Mouse (Mus musculus) forebrain, embryonic 11.5 days (tissue): ENCODE measurements around the gene Gm10337. TPM values are rescaled to one million over a fixed set of nuclear protein-coding genes. Genes with fewer than 3 reads are reported as not detected.

Source experiments
- ATAC-seq: fragments of 200-750 bp; cut with Nextera tagmentation; replicated peaks from 2 replicates; pipeline ENCODE4 v1.8.0; 2017; ENCODE audit warnings: moderate TSS enrichment; ENCODE audit not compliant: low FRiP score
- DNase-seq: peaks from one replicate; pipeline ENCODE4 v3.0.0-alpha.2; 2017; ENCODE audit warnings: low spot score
- H3K27ac ChIP-seq: fragments of 300-500 bp; sonication (generic); 2 replicates; pipeline ENCODE4 v1.5.1; 2014; ENCODE audit warnings: low read depth, low read length
- H3K27me3 ChIP-seq: fragments of 300-500 bp; sonication (generic); 2 replicates; pipeline ENCODE4 v1.6.1; 2014; ENCODE audit warnings: mild to moderate bottlenecking, low read length, mixed read lengths; ENCODE audit not compliant: control insufficient read depth, insufficient read depth
- H3K36me3 ChIP-seq: fragments of 300-500 bp; sonication (generic); 2 replicates; pipeline ENCODE4 v1.6.1; 2014; ENCODE audit warnings: mild to moderate bottlenecking, low read length, moderate library complexity, mixed read lengths; ENCODE audit not compliant: control insufficient read depth, insufficient read depth
- H3K4me1 ChIP-seq: fragments of 300-500 bp; sonication (generic); replicated peaks from 2 replicates; pipeline ENCODE4 v1.6.1; 2014; ENCODE audit warnings: low read length, mixed read lengths; ENCODE audit not compliant: control insufficient read depth, insufficient read depth
- H3K4me2 ChIP-seq: fragments of 300-500 bp; sonication (generic); 2 replicates; pipeline ENCODE4 v1.6.1; 2014; ENCODE audit warnings: low read depth, mild to moderate bottlenecking, low read length, moderate library complexity, mixed read lengths; ENCODE audit not compliant: severe bottlenecking
- H3K4me3 ChIP-seq: fragments of 300-500 bp; sonication (generic); 2 replicates; pipeline ENCODE4 v1.5.1; 2014; ENCODE audit warnings: low read depth, low read length
- H3K9ac ChIP-seq: fragments of 300-500 bp; sonication (generic); 2 replicates; pipeline ENCODE4 v1.6.1; 2014; ENCODE audit warnings: low read length
- H3K9me3 ChIP-seq: fragments of 300-500 bp; sonication (generic); 2 replicates; pipeline ENCODE4 v1.6.1; 2016; ENCODE audit warnings: low read length, mixed read lengths; ENCODE audit not compliant: control insufficient read depth
- WGBS: fragments of 180-500 bp; shearing (Covaris S2); extraction: QIAGEN DNeasy Blood & Tissue Kit; methylation state at CpG from one replicate; pipeline ENCODE4 v1.1.7; 2014; 5-methylcytosine and 5-hydroxymethylcytosine counted together
- polyA plus RNA-seq: library from polyadenylated mRNA; unstranded; fragments of >200 nt; fragmentation: Nextera tagmentation; extraction: Ambion mirVana; gene quantifications from 2 replicates; pipeline ENCODE4 v1.2.1, GENCODE M21; 2014

The Gm10337 gene
- polyA plus RNA-seq, 1 experiment from 2014 or later: not detected

DNA sequence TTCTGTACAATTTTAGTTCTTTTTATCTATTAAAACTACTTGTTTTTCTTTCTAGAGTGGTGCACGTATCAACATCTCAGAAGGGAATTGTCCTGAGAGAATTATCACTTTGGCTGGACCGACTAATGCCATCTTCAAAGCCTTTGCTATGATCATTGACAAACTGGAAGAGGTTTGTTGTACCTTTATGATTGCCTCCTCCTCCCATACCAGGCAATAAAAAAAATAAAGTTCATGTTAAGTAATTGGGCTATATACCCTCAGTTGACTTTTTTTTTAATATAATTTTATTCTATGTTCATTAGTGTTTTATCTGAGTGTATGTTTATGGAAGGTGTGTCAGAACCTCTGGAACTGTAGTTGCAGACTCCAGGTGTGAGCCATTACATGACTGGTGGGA, 29.0 kb upstream of the Gm10337 start:
- H3K4me1 ChIP-seq: no peaks in the 10 kb centered on the region
- no peaks in the 10 kb centered on the region for H3K9me3 ChIP-seq
- DNase-seq (no peak), ATAC-seq (no peak)
- no peak overlapping the region for H3K27ac ChIP-seq
- H3K36me3 ChIP-seq: peaks cover 21% of the 10 kb centered on the region
- no peaks in the 10 kb centered on the region for H3K27me3 ChIP-seq
- H3K4me2 ChIP-seq: no peak overlapping the region
- no peak overlapping the region for H3K9ac ChIP-seq
- no peak overlapping the region for H3K4me3 ChIP-seq
- WGBS: 97% methylated on average over 2 of the region's 2 CpGs

DNA sequence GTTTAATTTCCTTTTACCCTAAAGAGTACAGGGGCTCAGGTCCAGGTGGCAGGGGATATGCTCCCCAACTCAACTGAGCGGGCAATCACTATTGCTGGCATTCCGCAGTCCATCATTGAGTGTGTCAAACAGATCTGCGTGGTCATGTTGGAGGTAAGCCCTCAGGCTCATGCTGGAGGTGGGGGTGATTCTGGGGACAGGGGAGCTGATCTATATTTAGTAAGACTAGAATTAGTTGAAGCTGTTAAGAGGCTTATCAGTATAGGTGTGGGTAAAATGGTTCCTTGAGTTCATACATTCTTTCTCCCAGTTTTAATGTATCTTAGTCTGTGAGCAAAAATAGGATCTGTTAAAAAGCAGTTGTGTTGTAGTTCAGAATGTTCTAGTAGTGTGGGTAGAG, 20.4 kb upstream of the Gm10337 start:
- H3K27me3 ChIP-seq: no peaks in the 10 kb centered on the region
- no peak overlapping the region for H3K4me2 ChIP-seq
- no peaks in the 10 kb centered on the region for H3K4me1 ChIP-seq
- peaks cover 31% of the 10 kb centered on the region for H3K36me3 ChIP-seq
- no peak overlapping the region for H3K9ac ChIP-seq
- no peaks in the 10 kb centered on the region for H3K9me3 ChIP-seq
- 95% methylated on average over 3 of the region's 3 CpGs for WGBS
- no peak overlapping the region for H3K4me3 ChIP-seq
- ATAC-seq: no peak
- DNase-seq: no peak
- H3K27ac ChIP-seq: no peak overlapping the region

DNA sequence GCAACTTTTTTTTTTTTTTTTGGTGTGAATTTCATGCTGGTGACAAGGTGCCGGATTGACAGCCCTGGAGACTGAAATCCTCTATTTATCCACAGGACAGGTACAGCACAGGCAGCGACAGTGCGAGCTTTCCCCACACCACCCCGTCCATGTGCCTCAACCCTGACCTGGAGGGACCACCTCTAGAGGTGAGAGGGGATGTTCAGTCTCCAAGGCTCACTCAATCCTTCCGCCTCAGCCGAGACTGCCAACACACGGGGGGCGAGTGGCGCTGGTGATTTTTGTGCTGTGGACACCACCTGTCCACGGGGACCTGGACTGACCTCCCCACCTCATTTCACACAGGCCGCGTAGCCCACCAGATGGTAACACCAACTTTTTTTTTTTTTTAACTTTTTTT, 17.7 kb upstream of the Gm10337 start:
- no peak overlapping the region for H3K27ac ChIP-seq
- H3K4me1 ChIP-seq: no peaks in the 10 kb centered on the region
- no peak overlapping the region for H3K4me3 ChIP-seq
- no peak overlapping the region for H3K9ac ChIP-seq
- DNase-seq: no peak
- peaks cover 39% of the 10 kb centered on the region for H3K36me3 ChIP-seq
- WGBS: 93% methylated on average over 12 of the region's 12 CpGs
- H3K27me3 ChIP-seq: no peaks in the 10 kb centered on the region
- no peaks in the 10 kb centered on the region for H3K9me3 ChIP-seq
- no peak overlapping the region for H3K4me2 ChIP-seq
- no peak for ATAC-seq

DNA sequence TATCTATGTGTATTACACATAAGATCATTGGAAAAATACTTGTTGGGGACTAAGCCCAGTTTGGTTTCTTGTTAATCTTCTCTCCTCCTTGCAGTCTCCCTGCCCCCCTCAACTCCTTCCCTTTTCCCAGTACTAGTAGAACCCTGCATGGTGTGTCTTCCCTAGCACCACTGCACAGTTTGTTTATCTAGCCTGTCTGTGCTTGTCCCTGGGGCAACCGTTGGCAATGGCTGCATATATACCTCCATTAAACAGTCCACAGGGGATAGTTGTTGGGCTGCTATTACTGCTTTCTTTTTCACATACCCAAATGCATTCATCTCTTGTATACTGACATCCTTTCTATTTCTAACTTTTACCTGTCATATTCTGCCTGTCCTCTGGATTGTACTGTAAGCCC, 15.9 kb upstream of the Gm10337 start:
- ATAC-seq (no peak), DNase-seq (no peak)
- no peak overlapping the region for H3K4me3 ChIP-seq
- H3K4me2 ChIP-seq: no peak overlapping the region
- peaks cover 37% of the 10 kb centered on the region for H3K36me3 ChIP-seq
- no peak overlapping the region for H3K9ac ChIP-seq
- 83% methylated on average over 1 of the region's 1 CpGs for WGBS
- no peaks in the 10 kb centered on the region for H3K4me1 ChIP-seq
- H3K27ac ChIP-seq: no peak overlapping the region
- no peaks in the 10 kb centered on the region for H3K27me3 ChIP-seq
- no peaks in the 10 kb centered on the region for H3K9me3 ChIP-seq

DNA sequence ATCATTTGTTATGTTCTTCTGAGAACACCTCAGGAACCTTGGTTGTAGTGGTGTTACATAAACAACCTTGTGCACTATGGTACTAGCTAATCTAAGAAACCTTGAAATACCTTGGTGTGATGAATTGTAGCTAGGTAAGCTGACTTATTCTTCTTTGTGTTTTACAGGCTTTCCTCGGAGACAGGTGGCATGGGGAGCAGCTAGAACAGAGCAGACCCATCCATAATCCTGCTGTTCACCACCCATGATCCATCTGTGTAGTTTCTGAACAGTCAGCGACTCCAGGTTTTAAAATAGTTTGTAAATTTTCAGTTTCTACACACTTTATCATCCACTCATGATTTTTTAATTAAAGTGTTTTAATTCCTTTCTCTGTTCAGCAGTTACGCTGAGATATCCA, 5.2 kb upstream of the Gm10337 start:
- Histone ChIP-seq H3K4me1 (no peaks in the 10 kb centered on the region), H3K4me2 (no peak overlapping the region), H3K27me3 (no peaks in the 10 kb centered on the region), H3K9me3 (no peaks in the 10 kb centered on the region), H3K4me3 (no peak overlapping the region), H3K27ac (no peak overlapping the region), H3K36me3 (peaks cover 20% of the 10 kb centered on the region), H3K9ac (no peak overlapping the region)
- WGBS: 92% methylated on average over 3 of the region's 3 CpGs
- DNase-seq (no peak), ATAC-seq (no peak)

DNA sequence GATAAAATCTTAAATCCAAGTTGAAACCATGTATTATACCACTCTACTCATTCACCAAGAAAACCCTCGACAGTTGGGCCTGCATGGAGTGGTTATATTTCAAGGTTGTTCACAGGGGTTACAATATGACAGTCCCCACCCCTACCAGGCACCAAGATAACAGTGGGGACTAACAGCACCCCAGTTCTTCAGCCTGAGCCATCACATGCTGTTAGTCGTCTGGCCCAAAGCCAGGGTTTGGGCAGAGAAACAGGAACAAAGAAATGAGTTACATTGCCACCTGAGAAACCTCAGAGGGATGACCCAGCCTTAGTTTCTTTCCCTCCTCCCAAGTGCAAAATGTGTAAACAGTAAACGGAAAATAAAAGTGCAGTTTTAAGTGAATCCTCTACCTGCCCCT, 4.2 kb upstream of the Gm10337 start:
- H3K27ac ChIP-seq: no peak overlapping the region

DNA sequence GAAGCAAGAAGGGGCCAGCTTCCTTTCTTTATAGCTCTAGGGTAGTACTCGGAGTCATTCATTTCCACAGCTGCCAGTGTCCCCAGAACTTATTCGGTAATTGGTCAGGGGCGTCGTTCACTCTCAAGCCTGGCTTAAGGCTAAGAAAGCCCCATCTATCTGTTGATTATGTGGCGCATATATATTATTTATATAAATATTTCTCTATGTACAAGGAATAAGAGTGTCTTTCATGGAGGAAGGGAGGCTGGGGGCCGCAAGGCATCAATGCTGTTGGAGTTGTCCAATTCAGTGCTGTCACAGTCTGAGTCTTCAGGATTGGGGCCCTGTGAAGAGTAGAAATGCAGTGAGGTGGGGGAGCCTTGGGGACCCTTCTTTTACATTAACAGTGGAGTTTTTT, 3.7 kb upstream of the Gm10337 start:
- ATAC-seq (no peak), DNase-seq (no peak)
- H3K4me2 ChIP-seq: no peak overlapping the region
- H3K36me3 ChIP-seq: peaks cover 22% of the 10 kb centered on the region
- H3K4me1 ChIP-seq: no peaks in the 10 kb centered on the region
- WGBS: 89% methylated on average over 6 of the region's 6 CpGs
- H3K9me3 ChIP-seq: no peaks in the 10 kb centered on the region
- no peak overlapping the region for H3K4me3 ChIP-seq
- no peak overlapping the region for H3K9ac ChIP-seq
- H3K27ac ChIP-seq: no peak overlapping the region
- H3K27me3 ChIP-seq: no peaks in the 10 kb centered on the region

More for the DNA sequence above, 4.2 kb upstream of the Gm10337 start:
- no peak overlapping the region for H3K4me3 ChIP-seq
- H3K4me1 ChIP-seq: no peaks in the 10 kb centered on the region
- H3K27me3 ChIP-seq: no peaks in the 10 kb centered on the region
- ATAC-seq: no peak
- 78% methylated on average over 3 of the region's 3 CpGs for WGBS
- H3K4me2 ChIP-seq: no peak overlapping the region
- H3K9ac ChIP-seq: no peak overlapping the region
- H3K9me3 ChIP-seq: no peaks in the 10 kb centered on the region
- peaks cover 22% of the 10 kb centered on the region for H3K36me3 ChIP-seq
- DNase-seq: no peak

DNA sequence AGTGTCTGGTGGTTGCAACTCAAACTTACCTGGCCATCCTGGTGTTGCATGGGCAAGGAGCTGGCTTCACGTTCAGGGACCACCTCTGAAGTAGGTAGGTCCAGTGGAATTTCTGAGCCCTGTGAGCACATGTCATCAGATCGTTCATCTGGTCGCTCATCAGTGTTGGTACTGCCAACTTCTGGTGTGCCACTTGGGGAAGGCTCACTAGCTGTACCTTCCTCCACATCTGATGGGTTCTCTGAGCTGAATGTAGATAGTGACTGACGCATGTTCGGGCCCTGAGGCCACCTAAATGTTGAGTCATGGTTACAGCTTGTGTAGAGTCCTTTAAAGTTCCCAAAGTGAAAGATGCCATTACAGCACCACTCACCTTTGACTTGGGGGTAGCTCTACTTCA, 3.0 kb upstream of the Gm10337 start:
- Histone ChIP-seq H3K9me3 (no peaks in the 10 kb centered on the region), H3K9ac (no peak overlapping the region), H3K27ac (no peak overlapping the region), H3K4me1 (no peaks in the 10 kb centered on the region), H3K4me3 (no peak overlapping the region), H3K27me3 (no peaks in the 10 kb centered on the region), H3K4me2 (no peak overlapping the region), H3K36me3 (peaks cover 22% of the 10 kb centered on the region)
- ATAC-seq: no peak
- no peak for DNase-seq
- WGBS: 91% methylated on average over 5 of the region's 5 CpGs

DNA sequence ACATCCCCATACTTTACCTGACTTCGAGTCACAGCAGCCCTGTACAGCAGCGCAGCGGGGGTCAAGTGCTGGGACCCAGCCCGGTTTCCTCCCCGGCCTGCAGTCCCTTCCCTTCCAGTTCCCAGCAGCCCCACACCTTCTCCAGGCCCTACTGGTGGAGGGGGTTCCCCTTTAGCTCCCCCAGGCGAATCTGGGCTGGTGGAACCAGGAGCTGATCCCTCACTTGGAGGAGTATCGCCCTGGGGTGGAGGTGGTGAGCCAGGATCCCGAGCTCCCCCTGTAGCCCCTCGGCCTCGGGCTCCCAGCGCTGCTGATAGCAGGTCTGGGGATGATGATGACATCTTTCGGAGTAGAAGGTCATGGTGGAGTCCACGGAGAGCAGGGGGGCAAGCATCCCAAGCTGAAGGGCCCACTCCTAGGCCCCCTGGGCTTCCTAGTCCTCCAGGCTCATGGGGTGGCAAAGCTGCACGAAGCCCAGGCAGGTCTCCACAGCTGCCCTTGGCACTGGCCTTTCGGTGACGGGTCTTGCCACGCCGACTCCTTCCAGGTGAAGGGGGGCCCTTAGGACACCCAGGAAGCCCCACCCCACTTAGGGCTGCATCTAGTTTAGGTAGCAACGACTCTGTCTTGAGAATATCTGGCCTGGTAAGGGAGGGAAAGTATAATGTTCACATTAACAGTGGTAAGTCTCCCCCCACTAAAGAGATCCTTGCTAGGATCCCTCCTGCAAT, 2.3 kb upstream of the Gm10337 start:
- no peaks in the 10 kb centered on the region for H3K27me3 ChIP-seq
- peaks cover 22% of the 10 kb centered on the region for H3K36me3 ChIP-seq
- ATAC-seq: no peak
- H3K4me3 ChIP-seq: no peak overlapping the region
- DNase-seq: no peak
- no peak overlapping the region for H3K9ac ChIP-seq
- H3K27ac ChIP-seq: no peak overlapping the region
- H3K9me3 ChIP-seq: no peaks in the 10 kb centered on the region
- 88% methylated on average over 19 of the region's 19 CpGs for WGBS
- no peak overlapping the region for H3K4me2 ChIP-seq
- no peaks in the 10 kb centered on the region for H3K4me1 ChIP-seq
